Mouse (Mus musculus): ENCODE measurements around the gene Acaca. TPM values are rescaled to one million over a fixed set of nuclear protein-coding genes. Genes with fewer than 3 reads are reported as not detected.

Acaca gene
- polyA plus RNA-seq, 1 experiment: 49.9 TPM

DNA sequence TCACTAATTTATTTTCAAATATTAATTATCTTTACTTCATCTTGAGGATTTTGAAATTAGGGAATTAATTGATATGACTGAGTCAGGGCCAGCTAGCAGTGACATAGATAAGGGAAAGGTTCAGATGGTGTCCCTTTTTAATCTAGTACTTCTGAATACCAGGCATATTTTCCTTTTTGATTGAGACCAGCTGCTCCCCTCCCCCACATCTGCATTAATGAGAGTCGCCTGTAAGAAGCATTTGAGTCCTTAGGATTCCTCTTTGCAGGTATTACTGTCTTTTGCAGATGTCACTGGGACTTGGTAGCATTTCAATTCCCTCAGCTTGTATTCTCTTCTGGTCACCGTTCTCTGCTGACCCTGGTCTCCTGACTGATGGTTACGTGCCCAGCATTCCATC lies 143.1 kb downstream of the Acaca start:
- Histone ChIP-seq H3ac (ENCODE audit: control insufficient read depth, insufficient read length) (no peak overlapping the region), H3K27me3 (ENCODE audit: control insufficient read depth, insufficient read depth, insufficient read length) (no peaks in the 10 kb centered on the region), H3K4me2 (ENCODE audit: low read depth) (no peak overlapping the region), H3K79me2 (ENCODE audit: control insufficient read depth, insufficient read depth) (no peaks in the 10 kb centered on the region), H3K36me3 (ENCODE audit: control insufficient read depth, insufficient read depth) (peaks cover 75% of the 10 kb centered on the region), H3K4me3 (no peak overlapping the region)
- TF ChIP-seq MYOG (IDR thresholded peaks at IDR 0.05; ENCODE audit: control insufficient read depth in 1 of 3, insufficient read depth in 1 of 3, insufficient read length in 2 of 3, low read depth in 2 of 3): no peak
- TF ChIP-seq REST (IDR thresholded peaks at IDR 0.05; ENCODE audit: insufficient read depth, insufficient read length): no peak
- TF ChIP-seq MAX (IDR thresholded peaks at IDR 0.05; ENCODE audit: low read depth): no peak
- TF ChIP-seq POLR2AphosphoS2 (IDR thresholded peaks at IDR 0.05; ENCODE audit: insufficient read length, low read depth): no peak
- no peak for TF ChIP-seq E2F4 (IDR thresholded peaks at IDR 0.05; ENCODE audit: insufficient read depth)
- no peak for TF ChIP-seq TCF3 (IDR thresholded peaks at IDR 0.05; ENCODE audit: insufficient read length, low read depth)
- no peak for TF ChIP-seq SRF (IDR thresholded peaks at IDR 0.05; ENCODE audit: control insufficient read depth, insufficient read length, low read depth)
- TF ChIP-seq POLR2A (IDR thresholded peaks at IDR 0.05; ENCODE audit: insufficient read length, low read depth): no peak
- no peak for TF ChIP-seq MYOD1 (IDR thresholded peaks at IDR 0.05; ENCODE audit: control insufficient read depth in 1 of 3, insufficient read length in 2 of 3, low read depth in 2 of 3)
- no peak for TF ChIP-seq USF1 (IDR thresholded peaks at IDR 0.05; ENCODE audit: low read depth)
- no peak for TF ChIP-seq CEBPB (IDR thresholded peaks at IDR 0.05; ENCODE audit: insufficient read depth, poor library complexity, severe bottlenecking)
- no peak for TF ChIP-seq TCF12 (IDR thresholded peaks at IDR 0.05; ENCODE audit: insufficient read depth, poor library complexity, severe bottlenecking)

DNA sequence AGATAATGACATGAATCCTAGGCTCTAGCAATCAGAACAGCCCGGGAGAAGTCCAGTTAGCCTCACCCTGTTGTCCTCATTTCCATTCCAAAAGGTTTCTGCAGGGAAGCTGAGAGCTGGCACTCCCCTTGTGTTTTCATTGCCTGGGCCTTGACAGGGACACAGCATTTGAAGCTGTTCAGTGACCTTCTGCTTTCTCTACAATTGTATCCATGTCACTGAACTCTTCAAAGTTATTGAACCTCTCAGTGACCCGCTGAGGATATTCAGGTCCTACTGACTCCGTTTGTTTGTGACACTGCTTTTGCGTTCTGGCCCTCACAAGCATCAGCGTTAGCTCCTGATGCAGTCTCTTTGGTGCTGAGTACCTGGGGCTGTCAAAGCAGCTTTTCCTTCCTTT lies 147.5 kb downstream of the Acaca start:
- Histone ChIP-seq H3ac (ENCODE audit: control insufficient read depth, insufficient read length) (no peak overlapping the region), H3K27me3 (ENCODE audit: control insufficient read depth, insufficient read depth, insufficient read length) (no peaks in the 10 kb centered on the region), H3K4me2 (ENCODE audit: low read depth) (no peak overlapping the region), H3K4me3 (no peak overlapping the region), H3K36me3 (ENCODE audit: control insufficient read depth, insufficient read depth) (peaks cover 79% of the 10 kb centered on the region), H3K79me2 (ENCODE audit: control insufficient read depth, insufficient read depth) (no peaks in the 10 kb centered on the region)
- TF ChIP-seq MYOG (IDR thresholded peaks at IDR 0.05; ENCODE audit: control insufficient read depth in 1 of 3, insufficient read depth in 1 of 3, insufficient read length in 2 of 3, low read depth in 2 of 3) (no peak), POLR2AphosphoS2 (IDR thresholded peaks at IDR 0.05; ENCODE audit: insufficient read length, low read depth) (no peak), MAX (IDR thresholded peaks at IDR 0.05; ENCODE audit: low read depth) (no peak), CEBPB (IDR thresholded peaks at IDR 0.05; ENCODE audit: insufficient read depth, poor library complexity, severe bottlenecking) (no peak)

DNA sequence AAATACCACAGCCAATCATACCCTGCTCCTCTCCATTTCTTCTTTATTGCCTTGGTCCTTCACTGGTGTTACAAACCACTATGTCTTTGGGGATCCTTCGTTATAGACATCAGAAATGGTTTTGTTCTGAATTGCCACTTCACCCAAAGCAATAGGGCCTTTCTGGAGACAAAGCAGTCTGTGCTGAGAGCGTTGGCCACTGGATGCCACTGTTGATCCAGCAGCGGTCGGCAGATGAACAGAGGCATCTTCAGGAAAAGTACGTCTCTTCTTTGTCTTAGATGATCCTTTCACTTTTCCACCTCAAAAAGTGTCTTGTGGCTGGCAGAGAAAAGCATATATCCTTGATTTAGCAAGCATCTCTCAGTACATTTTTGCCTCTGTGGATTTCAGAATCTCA lies 151.8 kb downstream of the Acaca start:
- H3ac ChIP-seq (ENCODE audit: control insufficient read depth, insufficient read length): no peak overlapping the region
- no peak overlapping the region for H3K4me3 ChIP-seq
- TF ChIP-seq POLR2A (IDR thresholded peaks at IDR 0.05; ENCODE audit: insufficient read length, low read depth) (no peak), MAX (IDR thresholded peaks at IDR 0.05; ENCODE audit: low read depth) (no peak), POLR2AphosphoS2 (IDR thresholded peaks at IDR 0.05; ENCODE audit: insufficient read length, low read depth) (no peak), TCF12 (IDR thresholded peaks at IDR 0.05; ENCODE audit: insufficient read depth, poor library complexity, severe bottlenecking) (no peak), MYOD1 (IDR thresholded peaks at IDR 0.05; ENCODE audit: control insufficient read depth in 1 of 3, insufficient read length in 2 of 3, low read depth in 2 of 3) (no peak)
- H3K36me3 ChIP-seq (ENCODE audit: control insufficient read depth, insufficient read depth): peaks cover 61% of the 10 kb centered on the region
- no peaks in the 10 kb centered on the region for H3K79me2 ChIP-seq (ENCODE audit: control insufficient read depth, insufficient read depth)
- no peak overlapping the region for H3K4me2 ChIP-seq (ENCODE audit: low read depth)
- H3K27me3 ChIP-seq (ENCODE audit: control insufficient read depth, insufficient read depth, insufficient read length): no peaks in the 10 kb centered on the region

DNA sequence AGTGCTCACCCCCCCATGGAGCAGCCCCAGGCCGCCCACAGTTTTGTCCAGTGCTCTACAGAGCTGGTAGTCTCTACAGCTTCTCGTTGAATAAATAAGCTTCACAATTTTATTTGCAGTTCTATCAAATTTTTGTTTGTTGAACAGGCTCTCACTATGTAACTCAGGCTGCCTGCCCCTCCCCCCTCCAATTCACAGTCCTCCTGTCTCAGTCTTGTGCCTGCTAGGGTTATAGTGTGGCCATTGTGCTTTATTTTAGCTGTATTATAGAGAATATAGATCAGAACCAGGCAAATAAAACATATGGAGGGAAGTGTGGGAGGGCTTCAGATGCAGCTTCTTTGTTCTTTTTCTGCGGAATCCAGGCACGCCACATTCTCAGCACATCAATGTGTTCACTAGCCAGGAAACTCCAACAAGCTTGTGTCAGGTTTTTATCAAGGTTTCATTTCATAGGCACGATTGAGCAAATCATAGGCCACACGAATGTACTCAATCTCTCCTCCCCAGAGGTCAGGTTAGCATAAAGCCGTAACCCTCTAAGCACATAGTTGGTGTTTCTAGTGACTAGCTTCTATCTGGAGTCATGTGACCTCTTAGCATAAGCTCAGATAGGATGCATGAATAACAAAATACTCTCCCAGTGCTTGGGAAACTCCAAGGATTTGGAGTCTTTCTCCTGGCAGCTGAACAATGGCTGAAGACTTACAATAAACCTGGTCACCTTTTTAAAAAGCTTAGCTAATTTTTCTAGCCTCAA lies 153.7 kb downstream of the Acaca start:
- H3K36me3 ChIP-seq (ENCODE audit: control insufficient read depth, insufficient read depth): peaks cover 50% of the 10 kb centered on the region
- TF ChIP-seq CEBPB (IDR thresholded peaks at IDR 0.05; ENCODE audit: insufficient read depth, poor library complexity, severe bottlenecking) (no peak), MYOD1 (IDR thresholded peaks at IDR 0.05; ENCODE audit: control insufficient read depth in 1 of 3, insufficient read length in 2 of 3, low read depth in 2 of 3) (no peak), MYOG (IDR thresholded peaks at IDR 0.05; ENCODE audit: control insufficient read depth in 1 of 3, insufficient read depth in 1 of 3, insufficient read length in 2 of 3, low read depth in 2 of 3) (no peak), POLR2AphosphoS2 (IDR thresholded peaks at IDR 0.05; ENCODE audit: insufficient read length, low read depth) (no peak), SRF (IDR thresholded peaks at IDR 0.05; ENCODE audit: control insufficient read depth, insufficient read length, low read depth) (no peak), MAX (IDR thresholded peaks at IDR 0.05; ENCODE audit: low read depth) (no peak)
- H3K4me3 ChIP-seq: no peak overlapping the region
- no peak overlapping the region for H3ac ChIP-seq (ENCODE audit: control insufficient read depth, insufficient read length)
- no peak overlapping the region for H3K4me2 ChIP-seq (ENCODE audit: low read depth)
- H3K27me3 ChIP-seq (ENCODE audit: control insufficient read depth, insufficient read depth, insufficient read length): no peaks in the 10 kb centered on the region
- H3K79me2 ChIP-seq (ENCODE audit: control insufficient read depth, insufficient read depth): no peaks in the 10 kb centered on the region

DNA sequence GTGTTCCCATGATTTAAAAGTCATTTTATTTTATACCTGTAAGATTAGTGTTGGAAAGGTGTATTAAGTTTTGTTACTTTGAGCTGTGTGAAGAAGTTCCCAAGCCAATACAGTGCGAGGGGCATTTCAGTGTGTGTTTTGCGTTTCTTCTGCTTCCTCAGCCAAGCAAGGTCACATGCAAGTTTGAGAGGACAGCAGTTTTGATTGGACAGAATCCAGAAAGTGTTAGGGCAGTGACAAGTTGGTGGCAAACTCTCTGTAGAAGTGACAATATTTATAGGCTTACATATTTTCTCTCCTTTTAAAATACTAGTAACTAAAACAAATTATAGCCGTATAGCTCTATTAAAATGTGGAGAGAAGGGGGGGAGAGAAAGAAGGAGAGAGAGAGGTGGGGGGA lies 161.3 kb downstream of the Acaca start:
- TF ChIP-seq TCF12 (IDR thresholded peaks at IDR 0.05; ENCODE audit: insufficient read depth, poor library complexity, severe bottlenecking) (no peak), TCF3 (IDR thresholded peaks at IDR 0.05; ENCODE audit: insufficient read length, low read depth) (no peak), POLR2A (IDR thresholded peaks at IDR 0.05; ENCODE audit: insufficient read length, low read depth) (no peak), POLR2AphosphoS2 (IDR thresholded peaks at IDR 0.05; ENCODE audit: insufficient read length, low read depth) (no peak), REST (IDR thresholded peaks at IDR 0.05; ENCODE audit: insufficient read depth, insufficient read length) (no peak), MYOD1 (IDR thresholded peaks at IDR 0.05; ENCODE audit: control insufficient read depth in 1 of 3, insufficient read length in 2 of 3, low read depth in 2 of 3) (no peak), SRF (IDR thresholded peaks at IDR 0.05; ENCODE audit: control insufficient read depth, insufficient read length, low read depth) (no peak), E2F4 (IDR thresholded peaks at IDR 0.05; ENCODE audit: insufficient read depth) (no peak), CEBPB (IDR thresholded peaks at IDR 0.05; ENCODE audit: insufficient read depth, poor library complexity, severe bottlenecking) (no peak), MYOG (IDR thresholded peaks at IDR 0.05; ENCODE audit: control insufficient read depth in 1 of 3, insufficient read depth in 1 of 3, insufficient read length in 2 of 3, low read depth in 2 of 3) (no peak), USF1 (IDR thresholded peaks at IDR 0.05; ENCODE audit: low read depth) (no peak), MAX (IDR thresholded peaks at IDR 0.05; ENCODE audit: low read depth) (no peak)
- Histone ChIP-seq H3K27me3 (ENCODE audit: control insufficient read depth, insufficient read depth, insufficient read length) (no peaks in the 10 kb centered on the region), H3K4me2 (ENCODE audit: low read depth) (no peak overlapping the region)

More for the DNA sequence above, 161.3 kb downstream of the Acaca start:
- Histone ChIP-seq H3ac (ENCODE audit: control insufficient read depth, insufficient read length) (no peak overlapping the region), H3K36me3 (ENCODE audit: control insufficient read depth, insufficient read depth) (peaks cover 24% of the 10 kb centered on the region), H3K4me3 (no peak overlapping the region), H3K79me2 (ENCODE audit: control insufficient read depth, insufficient read depth) (no peaks in the 10 kb centered on the region)
